Mouse (Mus musculus) testis, adult 2 months (tissue): ENCODE results near the gene Mbd4.

Experiments used
- CTCF ChIP-seq: fragments of 200-500 bp; IDR thresholded peaks from 2 replicates; pipeline ENCODE4 v1.5.1; 2012; ENCODE audit warnings: low read depth, mild to moderate bottlenecking, inconsistent platforms, low read length, moderate library complexity; ENCODE audit not compliant: control insufficient read depth, insufficient read depth, insufficient replicate concordance
- POLR2A ChIP-seq: fragments of 200-500 bp; IDR thresholded peaks from 2 replicates; pipeline ENCODE4 v1.6.1; 2012; ENCODE audit warnings: low read depth, mild to moderate bottlenecking, inconsistent platforms, low read length, moderate library complexity; ENCODE audit not compliant: control insufficient read depth

DNA sequence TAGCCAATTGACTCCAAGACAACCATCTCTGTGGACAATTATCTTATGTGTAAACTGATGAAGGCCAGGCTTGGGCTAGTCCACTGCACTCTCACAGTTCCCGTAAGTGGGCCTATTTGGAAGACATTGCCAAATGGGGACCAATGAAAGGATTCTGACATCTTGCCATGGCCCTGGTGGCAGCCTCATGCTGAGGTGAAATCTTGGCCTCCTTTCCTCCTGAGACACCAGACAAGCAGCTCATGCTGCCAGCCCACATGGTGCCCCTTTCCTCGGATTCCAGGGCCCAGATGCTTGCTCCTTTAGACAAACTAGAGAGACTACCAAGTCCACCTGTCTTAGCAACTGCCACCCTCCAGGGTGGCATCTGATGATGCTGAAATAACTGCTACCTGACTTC lies 35.0 kb downstream of the Mbd4 start:
- TF ChIP-seq POLR2A = no peak
- TF ChIP-seq CTCF = no peak
